Mouse (Mus musculus): Measurements from ENCODE around the gene Gpc6. TPM values are rescaled to one million over a fixed set of nuclear protein-coding genes. Genes with fewer than 3 reads are reported as not detected.

Gene Gpc6
- total and polyA plus RNA-seq, 3 experiments: 4.6 to 10.3 (median 8.0) TPM

- 64% methylated on average over 4 of the region's 4 CpGs for WGBS
- intact Hi-C loops (cut with DNase I): no loop called here
- TF ChIP-seq CTCF (IDR thresholded peaks at IDR 0.05): peak; percentile 55
- TF ChIP-seq EP300 (IDR thresholded peaks at IDR 0.05; ENCODE audit: insufficient read depth, low read depth, low read length): no peak
- Histone ChIP-seq H3K79me2 (replicated peaks; ENCODE audit: control insufficient read depth, insufficient read depth, low read length) (no peaks in the 10 kb centered on the region), H3K4me3 (no peak overlapping the region), H3K27ac (no peak overlapping the region), H3K4me1 (ENCODE audit: control insufficient read depth, insufficient read depth, low read length) (peaks cover 2% of the 10 kb centered on the region; the same call in 1 of the 2 replicates), H3K27me3 (ENCODE audit: control insufficient read depth, insufficient read depth, low read length) (no peaks in the 10 kb centered on the region; the same call in 1 of the 2 replicates), H3K36me3 (ENCODE audit: control insufficient read depth, insufficient read depth, low read length) (no peaks in the 10 kb centered on the region), H3K9ac (ENCODE audit: low read depth, low read length) (no peak overlapping the region)
- peak in 1 of 2 experiments; percentile 35 for DNase-seq
Measured at GRCm38 (mm10) chr14:117962453-117962852, 1037.3 kb downstream of the Gpc6 start.

DNA sequence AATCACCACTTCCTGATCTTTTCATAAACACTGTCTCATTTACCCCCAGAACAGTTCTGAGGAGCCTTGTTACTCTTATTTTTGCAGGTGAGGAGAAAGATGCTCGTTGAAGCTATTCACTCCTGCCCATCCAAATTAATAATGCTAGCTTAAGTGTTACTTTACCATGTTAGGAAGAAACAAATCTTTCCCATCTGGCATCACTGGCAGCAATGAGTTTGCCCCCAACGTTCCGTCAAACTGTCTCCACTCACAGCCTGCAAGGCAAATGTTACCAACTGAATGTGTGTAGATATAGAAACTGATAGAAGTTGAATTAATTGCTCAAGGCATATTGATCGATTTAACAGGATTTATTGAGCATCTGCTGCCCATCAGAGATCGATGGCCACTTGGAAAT, 1047.5 kb downstream of the Gpc6 start:
- Histone ChIP-seq H3K4me3 (no peak overlapping the region), H3K27me3 (ENCODE audit: control insufficient read depth, insufficient read depth, low read length) (no peaks in the 10 kb centered on the region), H3K4me1 (ENCODE audit: control insufficient read depth, insufficient read depth, low read length) (no peaks in the 10 kb centered on the region), H3K9ac (ENCODE audit: low read depth, low read length) (no peak overlapping the region), H3K27ac (no peak overlapping the region), H3K36me3 (ENCODE audit: control insufficient read depth, insufficient read depth, low read length) (no peaks in the 10 kb centered on the region), H3K79me2 (replicated peaks; ENCODE audit: control insufficient read depth, insufficient read depth, low read length) (no peaks in the 10 kb centered on the region)
- WGBS: 85% methylated on average over 5 of the region's 5 CpGs
- TF ChIP-seq CTCF (IDR thresholded peaks at IDR 0.05): no peak
- intact Hi-C loops (cut with DNase I): no loop called here
- no peak for DNase-seq

DNA sequence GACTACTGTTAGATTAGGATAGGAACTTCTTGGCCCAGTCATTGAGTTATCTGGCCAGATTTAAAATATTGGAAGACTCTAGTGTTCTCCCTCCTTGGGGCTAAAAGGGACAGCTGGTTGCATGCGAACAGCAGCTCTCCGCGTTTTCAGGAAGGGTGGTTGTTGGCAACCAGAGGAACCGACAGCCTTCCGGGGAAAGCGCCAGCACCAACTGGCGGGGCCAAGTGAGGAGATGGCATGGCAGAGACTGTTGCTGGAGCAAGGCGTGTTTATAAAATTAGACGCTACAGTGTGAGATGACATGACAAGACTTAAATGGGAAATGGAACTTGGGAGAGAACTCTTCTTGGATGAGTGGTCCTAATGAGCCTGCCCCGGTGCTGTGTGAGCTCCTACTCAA, 1056.4 kb downstream of the Gpc6 start:
- TF ChIP-seq POLR2A (IDR thresholded peaks at IDR 0.05; ENCODE audit: insufficient read depth, low read depth, low read length) (no peak), CTCF (IDR thresholded peaks at IDR 0.05) (no peak), EP300 (IDR thresholded peaks at IDR 0.05; ENCODE audit: insufficient read depth, low read depth, low read length) (no peak)
- Histone ChIP-seq H3K36me3 (ENCODE audit: control insufficient read depth, insufficient read depth, low read length) (no peaks in the 10 kb centered on the region), H3K27me3 (ENCODE audit: control insufficient read depth, insufficient read depth, low read length) (no peaks in the 10 kb centered on the region), H3K9ac (ENCODE audit: low read depth, low read length) (no peak overlapping the region), H3K27ac (no peak overlapping the region), H3K4me1 (ENCODE audit: control insufficient read depth, insufficient read depth, low read length) (no peaks in the 10 kb centered on the region), H3K79me2 (replicated peaks; ENCODE audit: control insufficient read depth, insufficient read depth, low read length) (no peaks in the 10 kb centered on the region), H3K4me3 (no peak overlapping the region)
- intact Hi-C loops (cut with DNase I): no loop called here
- WGBS: 79% methylated on average over 10 of the region's 10 CpGs
- DNase-seq: no peak

- no peak for DNase-seq
- intact Hi-C loops (cut with DNase I): no loop called here
Measured at GRCm38 (mm10) chr14:117988444-117988843, 1063.3 kb downstream of the Gpc6 start.

DNA sequence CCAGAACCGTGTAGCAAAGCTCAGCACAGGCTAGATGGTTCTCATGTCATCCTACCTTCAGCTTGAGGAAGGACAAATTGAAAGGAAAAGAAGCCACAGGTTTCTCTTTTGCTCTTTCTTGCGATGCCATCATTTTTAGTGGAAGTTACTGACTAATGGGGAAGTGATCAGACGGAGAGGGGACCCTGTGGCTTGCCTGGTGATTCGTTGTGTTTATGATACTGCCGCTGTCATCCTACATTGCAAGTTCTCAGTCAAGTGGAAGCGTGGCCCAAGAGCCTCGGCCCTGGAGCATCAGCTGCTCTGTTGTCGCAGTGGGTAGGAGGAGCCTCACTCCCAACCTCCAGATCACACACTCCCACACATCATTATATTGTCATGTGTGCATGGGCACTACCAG, 1065.1 kb downstream of the Gpc6 start:
- no peak overlapping the region for H3K4me3 ChIP-seq
- WGBS: 73% methylated on average over 8 of the region's 8 CpGs
- H3K79me2 ChIP-seq (replicated peaks; ENCODE audit: control insufficient read depth, insufficient read depth, low read length): no peaks in the 10 kb centered on the region
- H3K4me1 ChIP-seq (ENCODE audit: control insufficient read depth, insufficient read depth, low read length): no peaks in the 10 kb centered on the region
- TF ChIP-seq EP300 (IDR thresholded peaks at IDR 0.05; ENCODE audit: insufficient read depth, low read depth, low read length) (no peak), CTCF (IDR thresholded peaks at IDR 0.05) (no peak), POLR2A (IDR thresholded peaks at IDR 0.05; ENCODE audit: insufficient read depth, low read depth, low read length) (no peak)
- intact Hi-C loops (cut with DNase I): no loop called here
- H3K27me3 ChIP-seq (ENCODE audit: control insufficient read depth, insufficient read depth, low read length): no peaks in the 10 kb centered on the region
- H3K36me3 ChIP-seq (ENCODE audit: control insufficient read depth, insufficient read depth, low read length): no peaks in the 10 kb centered on the region
- H3K27ac ChIP-seq: no peak overlapping the region
- DNase-seq: no peak
- H3K9ac ChIP-seq (ENCODE audit: low read depth, low read length): no peak overlapping the region

More at GRCm38 (mm10) chr14:117988444-117988843, 1063.3 kb downstream of the Gpc6 start:
- H3K4me3 ChIP-seq: no peak overlapping the region
- no peaks in the 10 kb centered on the region for H3K4me1 ChIP-seq (ENCODE audit: control insufficient read depth, insufficient read depth, low read length)
- no peak overlapping the region for H3K27ac ChIP-seq
- WGBS: 81% methylated on average over 10 of the region's 10 CpGs
- no peaks in the 10 kb centered on the region for H3K36me3 ChIP-seq (ENCODE audit: control insufficient read depth, insufficient read depth, low read length)
- TF ChIP-seq EP300 (IDR thresholded peaks at IDR 0.05; ENCODE audit: insufficient read depth, low read depth, low read length): no peak
- no peak for TF ChIP-seq POLR2A (IDR thresholded peaks at IDR 0.05; ENCODE audit: insufficient read depth, low read depth, low read length)
- TF ChIP-seq CTCF (IDR thresholded peaks at IDR 0.05): no peak
- H3K79me2 ChIP-seq (replicated peaks; ENCODE audit: control insufficient read depth, insufficient read depth, low read length): no peaks in the 10 kb centered on the region
- no peak overlapping the region for H3K9ac ChIP-seq (ENCODE audit: low read depth, low read length)
- no peaks in the 10 kb centered on the region for H3K27me3 ChIP-seq (ENCODE audit: control insufficient read depth, insufficient read depth, low read length)

GRCm38 (mm10) chr14:117992600-117993256, 1067.6 kb downstream of the Gpc6 start:
- Histone ChIP-seq H3K79me2 (replicated peaks; ENCODE audit: control insufficient read depth, insufficient read depth, low read length) (no peaks in the 10 kb centered on the region), H3K27me3 (ENCODE audit: control insufficient read depth, insufficient read depth, low read length) (no peaks in the 10 kb centered on the region), H3K27ac (no peak overlapping the region), H3K4me3 (no peak overlapping the region), H3K4me1 (ENCODE audit: control insufficient read depth, insufficient read depth, low read length) (no peaks in the 10 kb centered on the region), H3K9ac (ENCODE audit: low read depth, low read length) (no peak overlapping the region), H3K36me3 (ENCODE audit: control insufficient read depth, insufficient read depth, low read length) (no peaks in the 10 kb centered on the region)
- no peak for DNase-seq
- TF ChIP-seq EP300 (IDR thresholded peaks at IDR 0.05; ENCODE audit: insufficient read depth, low read depth, low read length) (no peak), POLR2A (IDR thresholded peaks at IDR 0.05; ENCODE audit: insufficient read depth, low read depth, low read length) (no peak), CTCF (IDR thresholded peaks at IDR 0.05) (no peak)
- intact Hi-C loops (cut with DNase I): no loop called here
- WGBS: 51% methylated on average over 8 of the region's 8 CpGs
